Mouse (Mus musculus) megakaryocyte-erythroid progenitor cell, adult 5-6 weeks (primary cell): ENCODE data around the gene Zfp513. TPM values are rescaled to one million over a fixed set of nuclear protein-coding genes. Genes with fewer than 3 reads are reported as not detected.
A peak's percentile ranks its signal among the peaks of the same experiment; 100 is the strongest.
"Not testable (repeated sequence)": the region's sequence is repeated elsewhere in the genome, so short reads cannot be mapped to it uniquely, and the experiment has no call there.

Experiments used
- ATAC-seq: replicated peaks from 2 replicates; pipeline ENCODE4 v1.8.0; 2016; ENCODE audit warnings: mild to moderate bottlenecking, inconsistent platforms; ENCODE audit not compliant: severe bottlenecking, poor library complexity, low FRiP score, low TSS enrichment
- total RNA-seq, 2 experiments: library from RNA; stranded (forward) in 1 of 2; stranded (reverse) in 1 of 2; fragments of 200-1000, 215-1000 nt in 1 of 2; fragments of >200 nt in 1 of 2; fragmentation: Nextera tagmentation in 1 of 2; gene quantifications; 2 replicates each; pipeline ENCODE4 v1.2.3; 2014 to 2017

Gene Zfp513
- total RNA-seq (2014; fragmentation: Nextera tagmentation) (5.3 and 5.5 TPM in 2 replicates), total RNA-seq (2017) (3.2 and 5.6 TPM in 2 replicates)

- ATAC-seq = peak; percentile 97
These were observed at the start of gene Zfp513 for GRCm38 (mm10) chr5:31201742-31202590. Zfp513 (minus strand) TSS chr5:31202303.

- ATAC-seq = no peak
These were observed 49.5 kb upstream of the Zfp513 start, which contains the start of gene Krtcap3 for GRCm38 (mm10) chr5:31251541-31252101. Krtcap3 (plus strand) TSS chr5:31251691.

- no peak for ATAC-seq
These were observed 48.6 kb upstream of the Zfp513 start for GRCm38 (mm10) chr5:31250716-31251115.

- no peak for ATAC-seq
These were observed 40.1 kb upstream of the Zfp513 start for GRCm38 (mm10) chr5:31242191-31242590.

- peak; percentile 46; the same call in 1 of the 2 replicates for ATAC-seq
These were observed 39.5 kb upstream of the Zfp513 start for GRCm38 (mm10) chr5:31241522-31242034.

- ATAC-seq = peak; percentile 99
These were observed 38.8 kb upstream of the Zfp513 start, which contains the start of the genes Nrbp1 and Gm9970 for GRCm38 (mm10) chr5:31240637-31241521. Nrbp1 (plus strand) TSS chr5:31240864. Gm9970 (minus strand) TSS chr5:31241232.

GRCm38 (mm10) chr5:31226641-31227040 lies 24.5 kb upstream of the Zfp513 start:
- ATAC-seq = no peak

- no peak for ATAC-seq
These were observed 20.6 kb upstream of the Zfp513 start for GRCm38 (mm10) chr5:31222696-31223095.

- ATAC-seq = 0 out of 2 replicates have a peak, but pooled peaks have one; percentile 42
These were observed 19.3 kb upstream of the Zfp513 start for GRCm38 (mm10) chr5:31221304-31221945.

GRCm38 (mm10) chr5:31220448-31221303 lies 18.6 kb upstream of the Zfp513 start, which contains the start of gene Ppm1g:
Ppm1g (minus strand) TSS chr5:31220687.
- peak; percentile 90 for ATAC-seq

- ATAC-seq = peak; percentile 24; the same call in 1 of the 2 replicates
These were observed 17.9 kb upstream of the Zfp513 start for GRCm38 (mm10) chr5:31219911-31220447.

GRCm38 (mm10) chr5:31219474-31219873 lies 17.4 kb upstream of the Zfp513 start:
- ATAC-seq = no peak

- 0 out of 2 replicates have a peak, but pooled peaks have one; percentile 27 for ATAC-seq
These were observed 17.0 kb upstream of the Zfp513 start for GRCm38 (mm10) chr5:31219070-31219469.

GRCm38 (mm10) chr5:31218294-31218693 lies 16.2 kb upstream of the Zfp513 start:
- peak; percentile 39; the same call in 1 of the 2 replicates for ATAC-seq

- not testable (repeated sequence) for ATAC-seq
These were observed 14.5 kb upstream of the Zfp513 start for GRCm38 (mm10) chr5:31216554-31216953.

GRCm38 (mm10) chr5:31204421-31204820 lies 2.3 kb upstream of the Zfp513 start:
- ATAC-seq = no peak

GRCm38 (mm10) chr5:31203866-31204265 lies 1.8 kb upstream of the Zfp513 start:
- ATAC-seq = no peak
